Mouse (Mus musculus): ENCODE data around the gene Cntn1. TPM values are rescaled to one million over a fixed set of nuclear protein-coding genes. Genes with fewer than 3 reads are reported as not detected.
A peak's percentile ranks its signal among the peaks of the same experiment; 100 is the strongest.

Cntn1 gene
- 7.4 and 8.2 TPM in 2 replicates for polyA plus RNA-seq (2014; fragmentation: Nextera tagmentation; extraction: Ambion mirVana)

DNA sequence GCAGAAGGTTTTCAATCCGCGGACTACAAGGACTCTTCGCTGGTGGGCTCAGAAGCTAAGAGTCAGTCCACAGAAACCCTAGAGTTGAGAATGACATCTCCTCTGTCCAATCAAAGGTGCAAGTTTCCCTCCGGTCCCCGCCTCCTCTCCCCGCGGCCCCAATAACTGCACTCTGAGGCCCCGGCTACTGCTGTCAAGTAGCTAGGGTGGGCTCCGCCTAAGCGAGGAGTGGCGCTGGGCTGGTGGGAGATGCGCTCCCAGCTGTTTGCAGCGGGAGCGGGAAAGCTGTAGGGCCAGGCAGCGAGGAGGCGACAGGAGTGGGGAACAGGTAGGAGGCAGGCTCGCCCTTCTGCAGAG, at the start of gene Cntn1:
Gene Cntn1 (plus strand): TSS at position 170 of the 357 bp plus-strand sequence.
- H3K9me3 ChIP-seq (ENCODE audit: control insufficient read depth, low read length): no peaks in the 10 kb centered on the region
- H3K36me3 ChIP-seq (ENCODE audit: control insufficient read depth, insufficient read depth, low read length): no peaks in the 10 kb centered on the region
- peak within 1 kb of the TSS; percentile 61 for H3K9ac ChIP-seq (ENCODE audit: low read length)
- DNase-seq (ENCODE audit: low spot score, missing footprints) (peak; percentile 98), ATAC-seq (ENCODE audit: low FRiP score) (peak; percentile 99)
- H3K4me3 ChIP-seq (ENCODE audit: low read depth, low read length): peak within 1 kb of the TSS; percentile 58
- no peaks in the 10 kb centered on the region; the same call in 1 of the 2 replicates for H3K27me3 ChIP-seq (ENCODE audit: control insufficient read depth, insufficient read depth, low read length)
- 0% methylated on average over 17 of the region's 17 CpGs for WGBS
- no peak within 1 kb of the TSS for H3K27ac ChIP-seq (ENCODE audit: low read depth, low read length)
- H3K4me2 ChIP-seq: peak within 1 kb of the TSS; percentile 98
- H3K4me1 ChIP-seq (ENCODE audit: control insufficient read depth, insufficient read depth, low read length): peaks cover 5% of the 10 kb centered on the region

DNA sequence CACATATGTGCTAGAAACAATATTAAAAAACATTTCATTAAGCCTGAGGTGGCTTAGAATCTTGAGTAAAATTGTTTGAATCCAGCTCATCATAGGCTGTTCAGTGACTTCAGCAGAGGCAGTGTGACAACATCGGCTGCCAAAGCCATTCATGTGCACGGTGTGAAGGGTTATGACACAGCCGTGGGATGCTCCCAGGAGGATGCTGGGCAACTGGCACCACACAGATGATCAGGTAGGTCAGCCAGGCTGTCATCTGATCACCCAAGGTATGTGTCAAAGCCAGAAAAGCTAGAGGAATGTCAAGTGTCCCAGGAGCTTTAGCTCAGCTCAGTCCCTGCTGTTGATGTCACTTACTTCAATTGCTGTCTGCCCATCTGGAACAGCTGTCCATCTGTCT, 49.5 kb upstream of the Cntn1 start:
- DNase-seq (ENCODE audit: low spot score, missing footprints) (no peak), ATAC-seq (ENCODE audit: low FRiP score) (no peak)
- H3K4me1 ChIP-seq (ENCODE audit: control insufficient read depth, insufficient read depth, low read length): no peaks in the 10 kb centered on the region
- no peak overlapping the region for H3K9ac ChIP-seq (ENCODE audit: low read length)
- no peaks in the 10 kb centered on the region for H3K36me3 ChIP-seq (ENCODE audit: control insufficient read depth, insufficient read depth, low read length)
- no peaks in the 10 kb centered on the region for H3K27me3 ChIP-seq (ENCODE audit: control insufficient read depth, insufficient read depth, low read length)
- WGBS: 88% methylated on average over 3 of the region's 3 CpGs
- no peaks in the 10 kb centered on the region for H3K9me3 ChIP-seq (ENCODE audit: control insufficient read depth, low read length)
- no peak overlapping the region for H3K27ac ChIP-seq (ENCODE audit: low read depth, low read length)
- no peak overlapping the region for H3K4me3 ChIP-seq (ENCODE audit: low read depth, low read length)
- no peak overlapping the region for H3K4me2 ChIP-seq

DNA sequence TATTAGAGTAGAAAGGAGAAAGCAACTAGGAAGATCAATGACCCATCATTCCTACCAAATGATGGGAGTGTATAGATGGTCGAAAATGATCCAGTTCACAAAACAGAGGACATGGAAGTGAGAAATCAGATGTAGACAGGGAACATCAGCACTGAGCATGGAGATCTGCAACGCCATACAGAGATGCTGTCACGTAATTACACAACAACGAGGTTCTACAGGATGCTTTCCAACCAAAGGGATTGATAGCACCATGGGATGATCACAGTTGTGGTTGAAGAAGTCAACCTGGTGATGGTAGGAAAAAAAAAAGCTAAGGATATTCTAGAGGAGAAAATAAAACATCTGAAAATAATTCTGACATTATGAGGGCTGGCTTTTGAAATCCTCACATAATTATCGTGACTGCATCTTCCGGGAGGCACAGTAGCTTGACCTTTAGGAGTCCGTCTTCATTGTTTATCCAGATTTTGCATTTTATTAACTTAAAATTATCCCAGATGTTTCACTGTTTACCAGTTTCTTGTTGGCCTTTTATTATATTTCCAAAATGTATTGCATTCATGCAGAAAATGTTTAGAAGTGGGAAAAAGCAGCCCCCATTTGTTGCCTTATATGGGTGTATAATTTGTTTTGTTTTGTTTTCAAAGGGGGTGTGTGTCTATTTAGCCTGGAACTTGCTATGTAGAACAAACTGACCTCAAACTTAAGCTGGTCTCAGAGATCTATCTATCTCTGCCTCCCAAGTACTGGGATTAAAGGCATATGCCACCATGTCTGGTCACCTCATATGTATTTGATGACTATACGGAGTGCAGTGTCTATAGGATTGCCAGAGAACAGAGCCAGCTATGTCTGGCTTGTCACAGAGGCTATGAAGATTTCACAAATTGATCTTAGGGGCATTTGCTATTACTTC, 38.5 kb upstream of the Cntn1 start:
- H3K4me2 ChIP-seq: no peak overlapping the region
- DNase-seq (ENCODE audit: low spot score, missing footprints) (no peak), ATAC-seq (ENCODE audit: low FRiP score) (no peak)
- H3K4me1 ChIP-seq (ENCODE audit: control insufficient read depth, insufficient read depth, low read length): no peaks in the 10 kb centered on the region
- no peak overlapping the region for H3K9ac ChIP-seq (ENCODE audit: low read length)
- no peaks in the 10 kb centered on the region for H3K27me3 ChIP-seq (ENCODE audit: control insufficient read depth, insufficient read depth, low read length)
- H3K27ac ChIP-seq (ENCODE audit: low read depth, low read length): no peak overlapping the region
- no peaks in the 10 kb centered on the region for H3K9me3 ChIP-seq (ENCODE audit: control insufficient read depth, low read length)
- 93% methylated on average over 8 of the region's 8 CpGs for WGBS
- H3K36me3 ChIP-seq (ENCODE audit: control insufficient read depth, insufficient read depth, low read length): no peaks in the 10 kb centered on the region
- no peak overlapping the region for H3K4me3 ChIP-seq (ENCODE audit: low read depth, low read length)

DNA sequence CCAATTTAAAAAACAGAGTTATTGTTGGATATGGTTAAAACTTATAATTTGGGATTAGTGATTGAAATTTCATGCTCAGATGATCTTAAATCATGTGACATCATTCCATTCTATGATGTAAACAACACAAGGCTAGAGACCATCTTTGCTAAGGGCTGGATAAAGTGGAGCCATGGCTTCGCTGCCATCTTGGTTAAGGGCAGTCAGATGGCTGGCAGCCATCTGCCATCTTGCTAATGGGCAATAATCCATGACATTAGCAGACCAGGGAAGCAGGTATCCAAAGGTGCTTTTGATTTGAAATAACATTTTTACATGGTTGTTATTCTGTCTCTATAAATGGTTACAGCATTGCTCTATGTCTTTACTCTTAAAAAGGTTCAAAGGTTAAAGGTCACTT, 16.9 kb upstream of the Cntn1 start:
- H3K27me3 ChIP-seq (ENCODE audit: control insufficient read depth, insufficient read depth, low read length): no peaks in the 10 kb centered on the region
- WGBS: 95% methylated on average over 1 of the region's 1 CpGs
- peaks cover 2% of the 10 kb centered on the region; the same call in 1 of the 2 replicates for H3K9me3 ChIP-seq (ENCODE audit: control insufficient read depth, low read length)
- no peak overlapping the region for H3K4me3 ChIP-seq (ENCODE audit: low read depth, low read length)
- no peak overlapping the region for H3K27ac ChIP-seq (ENCODE audit: low read depth, low read length)
- no peak overlapping the region for H3K9ac ChIP-seq (ENCODE audit: low read length)
- ATAC-seq (ENCODE audit: low FRiP score): no peak
- H3K36me3 ChIP-seq (ENCODE audit: control insufficient read depth, insufficient read depth, low read length): no peaks in the 10 kb centered on the region
- H3K4me2 ChIP-seq: no peak overlapping the region
- no peaks in the 10 kb centered on the region for H3K4me1 ChIP-seq (ENCODE audit: control insufficient read depth, insufficient read depth, low read length)
- no peak for DNase-seq (ENCODE audit: low spot score, missing footprints)

DNA sequence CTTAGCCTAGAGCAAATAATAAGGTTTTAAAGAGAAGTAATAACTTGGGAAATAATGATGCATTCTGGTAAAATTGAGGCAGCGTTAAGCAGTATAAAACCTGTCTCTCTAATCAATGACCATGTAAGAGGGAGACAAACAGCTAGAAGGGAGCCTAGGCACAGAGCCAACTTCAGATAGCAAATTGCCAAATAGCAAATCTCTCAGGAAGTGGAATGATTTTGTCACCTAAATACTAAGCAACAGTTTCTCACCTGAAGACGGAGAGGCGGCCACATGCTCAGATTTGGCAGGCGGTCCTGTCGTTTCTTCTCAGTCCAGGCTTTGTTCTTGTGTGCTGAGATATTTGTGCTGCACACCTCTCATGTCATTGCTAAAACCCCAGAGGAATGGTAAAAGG, 8.4 kb upstream of the Cntn1 start:
- H3K4me1 ChIP-seq (ENCODE audit: control insufficient read depth, insufficient read depth, low read length): no peaks in the 10 kb centered on the region
- H3K9me3 ChIP-seq (ENCODE audit: control insufficient read depth, low read length): no peaks in the 10 kb centered on the region
- no peak overlapping the region for H3K4me2 ChIP-seq
- H3K4me3 ChIP-seq (ENCODE audit: low read depth, low read length): no peak overlapping the region
- DNase-seq (ENCODE audit: low spot score, missing footprints): no peak
- H3K27me3 ChIP-seq (ENCODE audit: control insufficient read depth, insufficient read depth, low read length): no peaks in the 10 kb centered on the region
- no peak for ATAC-seq (ENCODE audit: low FRiP score)
- no peak overlapping the region for H3K9ac ChIP-seq (ENCODE audit: low read length)
- no peaks in the 10 kb centered on the region for H3K36me3 ChIP-seq (ENCODE audit: control insufficient read depth, insufficient read depth, low read length)
- no peak overlapping the region for H3K27ac ChIP-seq (ENCODE audit: low read depth, low read length)
- 93% methylated on average over 5 of the region's 5 CpGs for WGBS

DNA sequence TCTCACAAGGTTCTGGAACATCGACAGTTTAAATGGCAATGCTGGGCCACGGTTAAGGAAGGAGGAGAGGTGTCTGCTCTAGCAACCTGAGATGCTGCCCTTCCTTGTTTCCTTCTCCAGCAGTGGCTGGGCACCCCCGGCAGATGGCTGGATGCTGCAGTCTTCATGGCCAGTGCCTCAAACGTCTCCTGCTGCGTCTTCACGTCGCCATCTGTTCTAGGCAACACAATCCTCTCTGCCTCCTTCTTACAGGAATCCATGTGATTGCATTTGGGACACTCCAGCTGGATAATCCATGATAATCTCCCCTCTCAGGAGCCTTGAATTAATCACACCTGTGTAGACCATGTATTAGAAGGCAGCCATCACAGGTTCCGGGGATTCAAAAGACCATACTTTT, 4.9 kb upstream of the Cntn1 start:
- Histone ChIP-seq H3K9ac (ENCODE audit: low read length) (no peak overlapping the region), H3K27ac (ENCODE audit: low read depth, low read length) (no peak overlapping the region), H3K4me1 (ENCODE audit: control insufficient read depth, insufficient read depth, low read length) (peaks cover 3% of the 10 kb centered on the region), H3K9me3 (ENCODE audit: control insufficient read depth, low read length) (no peaks in the 10 kb centered on the region), H3K4me2 (no peak overlapping the region), H3K36me3 (ENCODE audit: control insufficient read depth, insufficient read depth, low read length) (no peaks in the 10 kb centered on the region), H3K27me3 (ENCODE audit: control insufficient read depth, insufficient read depth, low read length) (no peaks in the 10 kb centered on the region), H3K4me3 (ENCODE audit: low read depth, low read length) (no peak overlapping the region)
- no peak for DNase-seq (ENCODE audit: low spot score, missing footprints)
- no peak for ATAC-seq (ENCODE audit: low FRiP score)
- 87% methylated on average over 8 of the region's 8 CpGs for WGBS

DNA sequence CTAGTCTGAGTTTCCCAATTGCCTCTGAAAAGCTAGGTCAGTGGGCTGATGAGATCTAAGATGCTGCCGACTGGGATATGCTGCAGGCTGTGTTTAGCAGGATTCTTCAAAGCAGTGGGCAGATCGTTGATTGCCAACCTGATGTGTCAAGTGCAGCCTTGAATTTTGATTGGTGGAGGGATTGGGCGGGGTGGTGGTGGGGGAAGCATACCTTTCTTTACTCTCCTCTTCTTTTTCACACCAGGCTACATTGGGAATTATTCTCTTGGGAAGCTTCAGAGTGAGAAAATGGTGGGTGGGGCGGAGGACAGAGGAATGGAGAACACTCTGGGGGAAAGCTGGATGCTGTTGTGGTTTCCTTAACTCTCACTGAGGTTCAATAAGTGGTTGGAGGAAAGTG, 2.9 kb upstream of the Cntn1 start:
- WGBS: 71% methylated on average over 4 of the region's 4 CpGs
- no peak for ATAC-seq (ENCODE audit: low FRiP score)

DNA sequence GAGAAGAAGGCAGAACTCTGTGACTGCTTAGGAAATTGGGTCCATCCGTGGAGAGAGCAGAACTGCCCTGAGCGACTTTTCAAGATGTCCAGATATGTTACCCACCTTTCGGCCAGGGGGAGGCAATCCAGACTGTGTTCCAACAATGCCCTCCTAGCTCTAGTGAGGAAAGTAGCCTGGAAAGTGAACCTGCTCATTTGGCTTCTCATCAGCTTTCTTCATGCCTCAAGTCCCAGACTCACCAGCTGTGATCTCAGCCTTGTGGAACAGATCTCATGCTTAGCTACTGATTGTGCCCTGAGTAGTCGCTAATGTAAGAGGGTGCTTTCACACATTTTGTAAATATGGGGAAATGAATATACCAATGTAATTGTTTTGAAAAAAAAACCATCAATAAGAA, 2.4 kb upstream of the Cntn1 start:
- 89% methylated on average over 4 of the region's 4 CpGs for WGBS
- ATAC-seq (ENCODE audit: low FRiP score): no peak
- H3K9me3 ChIP-seq (ENCODE audit: control insufficient read depth, low read length): no peaks in the 10 kb centered on the region
- peaks cover 5% of the 10 kb centered on the region for H3K4me1 ChIP-seq (ENCODE audit: control insufficient read depth, insufficient read depth, low read length)
- no peaks in the 10 kb centered on the region for H3K36me3 ChIP-seq (ENCODE audit: control insufficient read depth, insufficient read depth, low read length)
- H3K27ac ChIP-seq (ENCODE audit: low read depth, low read length): no peak overlapping the region
- DNase-seq (ENCODE audit: low spot score, missing footprints): no peak
- no peak overlapping the region for H3K4me3 ChIP-seq (ENCODE audit: low read depth, low read length)
- H3K9ac ChIP-seq (ENCODE audit: low read length): no peak overlapping the region
- H3K4me2 ChIP-seq: no peak overlapping the region
- no peaks in the 10 kb centered on the region; the same call in 1 of the 2 replicates for H3K27me3 ChIP-seq (ENCODE audit: control insufficient read depth, insufficient read depth, low read length)

More for the DNA sequence above, 2.9 kb upstream of the Cntn1 start:
- no peak overlapping the region for H3K4me3 ChIP-seq (ENCODE audit: low read depth, low read length)
- H3K4me2 ChIP-seq: no peak overlapping the region
- no peak overlapping the region for H3K9ac ChIP-seq (ENCODE audit: low read length)
- H3K27ac ChIP-seq (ENCODE audit: low read depth, low read length): no peak overlapping the region
- no peak for DNase-seq (ENCODE audit: low spot score, missing footprints)
- peaks cover 5% of the 10 kb centered on the region for H3K4me1 ChIP-seq (ENCODE audit: control insufficient read depth, insufficient read depth, low read length)
- no peaks in the 10 kb centered on the region; the same call in 1 of the 2 replicates for H3K27me3 ChIP-seq (ENCODE audit: control insufficient read depth, insufficient read depth, low read length)
- H3K9me3 ChIP-seq (ENCODE audit: control insufficient read depth, low read length): no peaks in the 10 kb centered on the region
- no peaks in the 10 kb centered on the region for H3K36me3 ChIP-seq (ENCODE audit: control insufficient read depth, insufficient read depth, low read length)

DNA sequence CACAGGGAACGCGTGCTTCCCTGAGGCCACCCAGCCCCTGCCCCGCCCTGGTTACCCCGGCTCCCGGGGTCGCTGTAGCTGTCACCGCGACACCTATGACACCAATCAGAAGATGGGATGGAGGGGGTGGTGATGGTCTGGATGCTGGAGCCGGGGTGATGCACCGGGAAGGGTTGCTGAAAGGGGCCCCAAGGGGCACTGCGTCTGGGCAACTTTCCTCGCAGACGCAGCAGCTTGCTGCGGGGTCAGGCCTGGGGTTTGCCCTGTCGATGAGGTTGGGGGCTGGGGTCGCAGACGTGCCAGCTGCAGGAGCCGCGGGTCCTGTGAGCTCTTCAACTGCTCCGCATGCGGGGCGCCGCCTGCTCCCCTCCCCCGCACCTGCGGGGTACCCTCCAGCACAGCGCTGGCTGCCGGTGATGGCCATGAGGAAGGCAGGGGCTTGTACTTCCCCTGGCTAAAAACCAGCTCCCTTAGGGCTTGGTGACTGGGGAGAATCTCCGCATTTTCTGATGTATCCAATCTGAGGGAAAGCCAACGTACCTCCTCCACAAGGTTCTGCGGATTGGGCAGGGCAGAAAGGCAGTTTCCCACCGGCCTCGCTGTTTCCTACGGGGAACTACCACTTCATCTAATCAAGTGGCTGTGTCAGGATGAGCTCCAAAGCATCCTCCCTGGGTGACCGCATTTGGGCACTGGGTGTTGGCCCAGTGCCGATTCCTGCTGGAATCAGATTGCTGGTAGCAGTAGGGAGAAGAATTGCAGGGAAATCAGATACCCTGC, 578 bp downstream of the Cntn1 start:
- WGBS: under 1% methylated on average over 35 of the region's 35 CpGs
- no peak overlapping the region for H3K27ac ChIP-seq (ENCODE audit: low read depth, low read length)
- peak overlapping the region; percentile 98 for H3K4me2 ChIP-seq
- H3K4me1 ChIP-seq (ENCODE audit: control insufficient read depth, insufficient read depth, low read length): peaks cover 5% of the 10 kb centered on the region
- H3K4me3 ChIP-seq (ENCODE audit: low read depth, low read length): peak overlapping the region; percentile 58
- H3K27me3 ChIP-seq (ENCODE audit: control insufficient read depth, insufficient read depth, low read length): no peaks in the 10 kb centered on the region; the same call in 1 of the 2 replicates
- peak overlapping the region; percentile 61 for H3K9ac ChIP-seq (ENCODE audit: low read length)
- ATAC-seq (ENCODE audit: low FRiP score): peak; percentile 86
- H3K9me3 ChIP-seq (ENCODE audit: control insufficient read depth, low read length): no peaks in the 10 kb centered on the region
- no peaks in the 10 kb centered on the region for H3K36me3 ChIP-seq (ENCODE audit: control insufficient read depth, insufficient read depth, low read length)
- peak; percentile 93 for DNase-seq (ENCODE audit: low spot score, missing footprints)
